Mouse (Mus musculus) retina, postnatal 1 day (tissue): ENCODE results near the gene Car14.

ENCODE experiments used
- DNase-seq: peaks from one replicate; pipeline ENCODE4 v3.0.0-alpha.2; 2012

Gene Car14

GRCm38 (mm10) chr3:95850611-95851010 lies 53.9 kb downstream of the Car14 start:
- no peak for DNase-seq
